Mouse (Mus musculus): ENCODE measurements around the gene Atp8b2. TPM values are rescaled to one million over a fixed set of nuclear protein-coding genes. Genes with fewer than 3 reads are reported as not detected.

Atp8b2 gene
- polyA plus RNA-seq (2011; ENCODE audit: insufficient read depth, insufficient read length, low replicate concordance, missing spikeins): 9.0 and 30.6 TPM in 2 replicates

- Histone ChIP-seq H3K27ac (ENCODE audit: control insufficient read depth, insufficient read depth, low read depth, low read length, poor library complexity) (peak within 1 kb of the TSS; percentile 55), H3K4me1 (ENCODE audit: control insufficient read depth, insufficient read depth, low read length) (peaks cover 1% of the 10 kb centered on the region; the same call in 1 of the 2 replicates), H3K4me3 (replicated peaks; ENCODE audit: control insufficient read depth, low read depth, low read length) (peak within 1 kb of the TSS; percentile 73)
- peak; percentile 47; the same call in 1 of the 2 replicates for TF ChIP-seq POLR2A (IDR thresholded peaks at IDR 0.05; ENCODE audit: borderline replicate concordance, control insufficient read depth, low read depth, low read length)
- no peak for TF ChIP-seq CTCF (IDR thresholded peaks at IDR 0.05; ENCODE audit: control insufficient read depth, insufficient read depth, low read length)
- under 1% methylated on average over 34 of the region's 35 CpGs for WGBS
Observed at GRCm38 (mm10) chr3:89963221-89963763, at the start of gene Atp8b2. TSS of gene Atp8b2 (minus strand) at chr3:89963508.

- 88% methylated on average over 2 of the region's 2 CpGs for WGBS
Observed at GRCm38 (mm10) chr3:90010291-90010690, 47.0 kb upstream of the Atp8b2 start.

GRCm38 (mm10) chr3:90004091-90004796, 40.9 kb upstream of the Atp8b2 start:
- WGBS: 78% methylated on average over 3 of the region's 3 CpGs

More at GRCm38 (mm10) chr3:90010291-90010690, 47.0 kb upstream of the Atp8b2 start:
- Histone ChIP-seq H3K4me1 (ENCODE audit: control insufficient read depth, insufficient read depth, low read length) (no peaks in the 10 kb centered on the region), H3K27ac (ENCODE audit: control insufficient read depth, insufficient read depth, low read depth, low read length, poor library complexity) (no peak overlapping the region), H3K4me3 (replicated peaks; ENCODE audit: control insufficient read depth, low read depth, low read length) (no peak overlapping the region)
- TF ChIP-seq CTCF (IDR thresholded peaks at IDR 0.05; ENCODE audit: control insufficient read depth, insufficient read depth, low read length) (no peak), POLR2A (IDR thresholded peaks at IDR 0.05; ENCODE audit: borderline replicate concordance, control insufficient read depth, low read depth, low read length) (no peak)

GRCm38 (mm10) chr3:89999830-90000229, 36.5 kb upstream of the Atp8b2 start:
- Histone ChIP-seq H3K4me3 (replicated peaks; ENCODE audit: control insufficient read depth, low read depth, low read length) (no peak overlapping the region), H3K27ac (ENCODE audit: control insufficient read depth, insufficient read depth, low read depth, low read length, poor library complexity) (no peak overlapping the region), H3K4me1 (ENCODE audit: control insufficient read depth, insufficient read depth, low read length) (no peaks in the 10 kb centered on the region)
- 66% methylated on average over 4 of the region's 4 CpGs for WGBS
- TF ChIP-seq POLR2A (IDR thresholded peaks at IDR 0.05; ENCODE audit: borderline replicate concordance, control insufficient read depth, low read depth, low read length) (no peak), CTCF (IDR thresholded peaks at IDR 0.05; ENCODE audit: control insufficient read depth, insufficient read depth, low read length) (no peak)

More at GRCm38 (mm10) chr3:90004091-90004796, 40.9 kb upstream of the Atp8b2 start:
- no peak overlapping the region for H3K27ac ChIP-seq (ENCODE audit: control insufficient read depth, insufficient read depth, low read depth, low read length, poor library complexity)
- no peak overlapping the region for H3K4me3 ChIP-seq (replicated peaks; ENCODE audit: control insufficient read depth, low read depth, low read length)
- no peaks in the 10 kb centered on the region for H3K4me1 ChIP-seq (ENCODE audit: control insufficient read depth, insufficient read depth, low read length)
- TF ChIP-seq POLR2A (IDR thresholded peaks at IDR 0.05; ENCODE audit: borderline replicate concordance, control insufficient read depth, low read depth, low read length): no peak

GRCm38 (mm10) chr3:89999090-89999489, 35.8 kb upstream of the Atp8b2 start:
- H3K4me3 ChIP-seq (replicated peaks; ENCODE audit: control insufficient read depth, low read depth, low read length): peak overlapping the region; percentile 71
- no peak overlapping the region for H3K27ac ChIP-seq (ENCODE audit: control insufficient read depth, insufficient read depth, low read depth, low read length, poor library complexity)

GRCm38 (mm10) chr3:89998612-89999054, 35.3 kb upstream of the Atp8b2 start, which contains the start of gene Hax1:
TSS of gene Hax1 (minus strand) at chr3:89998780.
- peak within 1 kb of the TSS; percentile 71 for H3K4me3 ChIP-seq (replicated peaks; ENCODE audit: control insufficient read depth, low read depth, low read length)
- H3K4me1 ChIP-seq (ENCODE audit: control insufficient read depth, insufficient read depth, low read length): no peaks in the 10 kb centered on the region

More at GRCm38 (mm10) chr3:89999090-89999489, 35.8 kb upstream of the Atp8b2 start:
- TF ChIP-seq POLR2A (IDR thresholded peaks at IDR 0.05; ENCODE audit: borderline replicate concordance, control insufficient read depth, low read depth, low read length) (no peak), CTCF (IDR thresholded peaks at IDR 0.05; ENCODE audit: control insufficient read depth, insufficient read depth, low read length) (no peak)
- 18% methylated on average over 8 of the region's 8 CpGs for WGBS
- no peaks in the 10 kb centered on the region for H3K4me1 ChIP-seq (ENCODE audit: control insufficient read depth, insufficient read depth, low read length)

GRCm38 (mm10) chr3:89997791-89998495, 34.6 kb upstream of the Atp8b2 start:
- WGBS: 18% methylated on average over 23 of the region's 23 CpGs
- H3K4me1 ChIP-seq (ENCODE audit: control insufficient read depth, insufficient read depth, low read length): no peaks in the 10 kb centered on the region
- H3K4me3 ChIP-seq (replicated peaks; ENCODE audit: control insufficient read depth, low read depth, low read length): peak overlapping the region; percentile 71
- H3K27ac ChIP-seq (ENCODE audit: control insufficient read depth, insufficient read depth, low read depth, low read length, poor library complexity): no peak overlapping the region
- no peak for TF ChIP-seq CTCF (IDR thresholded peaks at IDR 0.05; ENCODE audit: control insufficient read depth, insufficient read depth, low read length)
- no peak for TF ChIP-seq POLR2A (IDR thresholded peaks at IDR 0.05; ENCODE audit: borderline replicate concordance, control insufficient read depth, low read depth, low read length)

More at GRCm38 (mm10) chr3:89998612-89999054, 35.3 kb upstream of the Atp8b2 start, which contains the start of gene Hax1:
- TF ChIP-seq POLR2A (IDR thresholded peaks at IDR 0.05; ENCODE audit: borderline replicate concordance, control insufficient read depth, low read depth, low read length) (peak; percentile 79; the same call in 1 of the 2 replicates), CTCF (IDR thresholded peaks at IDR 0.05; ENCODE audit: control insufficient read depth, insufficient read depth, low read length) (no peak)
- peak within 1 kb of the TSS; percentile 69 for H3K27ac ChIP-seq (ENCODE audit: control insufficient read depth, insufficient read depth, low read depth, low read length, poor library complexity)
- WGBS: under 1% methylated on average over 26 of the region's 26 CpGs
